Mouse (Mus musculus): ENCODE measurements around the gene Lhx4.

Lhx4 gene

DNA sequence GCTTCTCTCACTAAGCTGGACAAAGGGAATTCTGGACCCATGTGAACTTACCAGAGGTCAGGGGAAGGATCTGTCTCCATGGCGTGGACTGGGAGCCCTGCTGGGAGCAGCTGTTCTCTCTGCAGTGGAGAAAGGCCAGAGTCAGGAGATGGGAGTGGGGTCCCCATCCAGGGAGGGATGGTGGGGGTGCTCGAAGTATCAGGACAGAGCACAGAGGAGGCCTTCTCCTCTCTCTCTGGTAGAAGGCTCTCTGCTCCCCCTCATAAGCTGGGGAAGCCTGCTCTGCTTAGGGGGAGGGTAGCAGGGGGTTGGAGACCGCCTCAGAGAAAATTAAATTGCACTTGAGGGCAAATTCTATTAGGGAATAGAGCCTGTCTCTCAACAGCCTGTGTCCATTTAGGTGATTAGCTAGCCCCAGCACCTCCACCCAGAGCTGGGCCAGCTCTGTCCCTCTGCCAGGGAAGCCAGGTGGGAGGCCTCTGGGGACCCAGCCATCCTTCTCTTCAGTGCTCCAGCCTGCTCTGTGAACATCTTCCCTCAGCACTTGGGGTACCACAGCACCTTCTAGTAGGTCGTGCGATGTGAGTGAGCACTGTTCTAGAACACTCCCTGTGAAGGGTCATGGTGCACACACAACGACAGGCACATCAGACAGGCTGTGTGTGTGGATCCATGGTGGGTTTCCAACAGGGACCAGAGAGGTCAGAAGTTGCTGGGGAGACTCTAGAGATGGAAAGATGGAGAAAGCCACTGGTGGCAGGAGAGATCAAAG lies at the start of gene Lhx4:
TSS of gene Lhx4 (minus strand) at position 201 of the 772 bp plus-strand sequence.
- ATAC-seq (ENCODE audit: low TSS enrichment): no peak

DNA sequence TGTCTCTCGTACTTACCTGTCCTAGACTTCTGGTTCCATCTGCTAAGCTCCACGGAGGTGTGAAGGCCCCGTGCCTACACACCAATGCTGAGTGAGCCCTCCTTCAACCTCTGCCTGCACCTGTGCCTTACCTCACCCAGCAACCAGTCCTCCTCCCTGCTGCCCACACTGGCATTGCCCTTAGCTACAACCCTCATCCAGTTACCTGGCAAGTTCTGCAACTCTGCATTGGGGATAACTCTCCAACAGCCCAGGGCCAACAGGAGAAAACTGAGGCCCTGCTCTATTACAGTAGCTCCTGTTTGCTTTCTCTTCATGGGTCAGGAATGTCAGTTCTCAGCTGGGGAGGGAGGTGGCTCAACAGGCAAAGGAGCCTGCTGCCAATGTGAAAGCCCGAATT lies 46.5 kb upstream of the Lhx4 start:
- no peak for ATAC-seq (ENCODE audit: low TSS enrichment)

DNA sequence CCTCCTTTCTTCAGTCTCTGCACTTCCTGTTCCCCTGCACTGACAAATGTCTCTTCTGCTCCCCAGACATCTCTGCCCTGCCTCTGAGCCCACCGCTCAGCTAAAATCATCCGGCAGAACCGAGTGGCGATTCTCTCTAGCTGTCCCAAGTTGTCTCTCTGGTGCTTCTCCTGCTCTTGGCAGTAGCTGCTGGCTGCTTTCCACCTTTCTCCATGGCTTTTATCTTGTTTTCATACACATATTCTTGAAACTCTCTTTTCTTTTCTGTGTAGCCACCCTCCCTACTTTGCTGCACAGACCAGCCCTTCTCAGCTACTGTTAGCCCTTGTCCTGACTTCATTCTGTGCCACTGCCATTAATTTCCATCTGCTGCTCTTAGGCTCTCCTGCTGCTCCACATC lies 45.9 kb upstream of the Lhx4 start:
- no peak for ATAC-seq (ENCODE audit: low TSS enrichment)

DNA sequence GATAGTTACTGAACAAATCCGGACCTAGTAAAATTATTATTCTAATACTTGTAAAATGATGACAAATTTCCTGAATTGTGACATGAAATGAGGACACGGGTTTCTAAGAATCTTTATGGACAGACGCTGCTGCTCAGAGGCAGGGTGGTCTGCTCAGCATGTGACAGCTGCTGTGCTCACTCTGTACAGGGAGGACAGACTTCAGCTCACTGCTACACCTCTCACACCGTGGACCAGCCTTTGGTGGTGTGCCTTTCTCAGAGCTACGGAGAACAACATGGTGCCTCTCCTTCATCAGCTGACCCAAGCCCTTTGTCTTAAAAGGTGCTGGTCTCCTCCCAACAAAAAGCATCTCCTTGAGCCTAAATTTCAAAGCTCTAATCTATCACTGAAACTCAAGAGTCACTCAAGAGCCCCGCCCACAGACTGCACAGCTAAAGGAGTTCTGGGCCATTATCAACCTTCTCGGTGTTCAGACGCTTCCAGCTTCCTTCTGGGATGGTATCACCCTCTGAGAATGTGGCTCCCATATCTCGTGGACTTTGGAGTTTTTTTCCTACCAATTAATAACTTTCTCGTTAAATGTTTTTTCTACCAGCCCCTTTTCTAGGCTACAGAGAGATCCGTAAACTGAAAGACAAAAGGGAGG lies 45.4 kb upstream of the Lhx4 start:
- no peak for ATAC-seq (ENCODE audit: low TSS enrichment)

DNA sequence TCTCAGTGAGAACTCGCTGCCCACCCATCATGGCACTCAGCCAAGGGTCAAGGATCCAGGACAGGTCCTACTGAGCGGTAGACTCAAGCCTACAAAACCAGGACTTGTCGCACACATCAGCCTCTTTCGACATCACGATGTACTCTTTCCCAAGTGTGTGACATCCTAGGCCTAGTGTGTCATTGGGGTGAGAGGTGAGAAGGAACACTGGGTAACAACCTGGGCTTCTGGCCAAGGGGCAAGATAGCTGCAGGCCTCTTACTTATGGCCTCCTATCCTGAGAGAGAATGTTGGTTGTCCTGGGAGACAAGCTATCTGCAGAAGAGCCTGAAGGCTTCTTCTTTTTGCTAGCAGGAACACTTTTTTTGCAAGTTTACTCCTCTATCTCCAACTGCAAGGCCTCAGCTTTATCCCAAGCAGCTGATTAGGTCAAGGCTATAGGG lies 44.3 kb upstream of the Lhx4 start:
- no peak for ATAC-seq (ENCODE audit: low TSS enrichment)

DNA sequence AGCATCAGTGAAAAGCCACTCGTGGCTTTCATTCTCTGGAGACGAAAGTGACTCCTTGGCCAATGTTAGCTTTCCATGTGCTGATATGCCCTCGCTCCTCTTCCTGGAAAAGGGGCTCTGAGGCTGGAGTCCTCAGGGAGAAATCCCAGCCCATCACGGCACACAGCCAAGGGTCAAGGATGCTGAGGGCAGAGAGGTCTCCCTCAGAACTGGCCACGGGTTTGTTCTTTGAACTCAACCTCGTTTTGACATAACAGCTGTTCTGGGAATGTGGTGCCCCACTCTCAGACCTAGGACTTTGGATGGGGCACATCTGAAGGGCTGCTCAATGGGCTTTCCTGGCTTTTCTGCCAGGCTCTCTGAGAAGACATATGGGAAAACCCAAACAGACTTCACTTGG lies 43.4 kb upstream of the Lhx4 start:
- ATAC-seq (ENCODE audit: low TSS enrichment): no peak

DNA sequence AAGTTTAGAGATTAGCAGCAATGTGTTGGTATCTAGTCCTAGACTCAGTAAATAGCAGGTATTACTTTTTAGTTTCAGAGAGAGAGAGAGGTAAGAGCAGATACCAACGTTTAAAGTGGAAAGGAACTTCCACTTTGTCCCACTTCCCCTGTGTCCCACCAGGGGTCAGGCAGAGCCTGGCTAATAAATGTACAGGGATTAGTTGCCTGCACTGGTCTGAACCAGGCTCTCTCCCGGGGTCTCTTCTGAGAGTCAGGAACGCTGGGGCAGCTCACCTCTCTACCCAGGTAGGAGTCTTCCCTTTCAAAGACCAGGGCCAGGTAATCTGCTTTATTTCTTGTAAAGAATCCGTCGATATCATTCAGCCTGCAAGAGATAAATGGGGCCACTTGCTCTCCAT lies 40.4 kb upstream of the Lhx4 start:
- ATAC-seq (ENCODE audit: low TSS enrichment): no peak

DNA sequence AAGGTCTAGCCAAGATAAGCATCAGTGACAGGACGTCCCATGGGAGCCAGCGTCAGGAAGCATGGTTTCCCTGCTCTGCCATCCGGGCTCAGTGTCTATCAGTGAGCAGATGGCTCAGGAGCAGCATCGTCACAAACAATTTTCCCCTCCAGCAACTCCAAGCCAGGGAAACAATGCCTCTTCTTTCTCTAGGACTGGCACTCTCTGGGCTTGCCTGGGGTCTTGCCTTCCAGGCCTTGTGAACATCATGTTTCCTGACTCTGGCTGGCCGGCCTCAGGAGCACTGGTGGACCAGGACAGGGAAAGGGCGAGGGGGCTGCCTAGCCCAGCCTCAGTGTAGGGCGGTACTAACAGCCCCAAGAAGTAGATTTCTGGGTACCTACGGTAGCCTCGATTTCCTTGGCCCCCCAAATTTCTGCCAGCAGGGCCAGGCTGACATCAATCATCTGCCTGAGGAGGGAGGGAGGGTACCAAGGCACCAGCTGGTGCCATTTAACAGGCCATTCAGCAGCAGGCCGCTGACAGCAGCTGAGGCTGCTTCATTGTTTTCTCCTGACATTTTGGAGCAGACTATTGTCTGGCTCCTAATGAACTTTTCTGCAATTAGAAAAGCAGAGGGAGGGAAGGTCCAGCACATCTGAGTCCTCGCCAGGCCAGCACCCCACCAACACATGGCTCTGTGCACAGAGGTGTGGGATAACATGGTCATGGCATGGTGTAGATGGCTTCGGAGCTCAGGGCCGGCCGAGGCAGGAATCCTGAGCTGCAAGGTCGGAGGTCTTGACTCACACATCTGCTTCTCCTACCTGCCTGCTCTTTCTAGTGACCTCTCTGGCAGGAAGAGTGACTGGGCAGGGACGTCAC lies 38.9 kb upstream of the Lhx4 start:
- ATAC-seq (ENCODE audit: low TSS enrichment): 0 out of 2 replicates have a peak, but pooled peaks have one; percentile 8

DNA sequence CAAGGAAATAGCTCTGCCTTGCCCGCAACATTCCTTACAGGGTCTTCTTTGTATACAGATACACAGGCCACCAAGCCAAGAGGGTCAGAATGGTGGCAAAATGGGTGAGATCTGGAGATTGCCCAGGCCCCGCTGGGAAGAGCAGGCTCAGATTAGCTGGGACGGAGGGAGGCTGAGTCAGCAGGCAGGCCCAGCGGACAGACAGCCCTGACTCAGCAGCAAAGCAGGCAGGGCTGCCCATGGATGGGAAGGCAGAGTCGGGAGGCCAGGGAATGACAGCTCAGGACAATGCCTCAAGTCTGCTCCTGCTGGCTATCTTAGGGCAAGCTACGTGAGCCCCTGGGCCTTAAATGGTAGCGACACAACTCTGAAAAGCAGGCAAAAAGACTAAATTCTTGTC lies 34.4 kb upstream of the Lhx4 start:
- ATAC-seq (ENCODE audit: low TSS enrichment): peak; percentile 45; the same call in 1 of the 2 replicates

DNA sequence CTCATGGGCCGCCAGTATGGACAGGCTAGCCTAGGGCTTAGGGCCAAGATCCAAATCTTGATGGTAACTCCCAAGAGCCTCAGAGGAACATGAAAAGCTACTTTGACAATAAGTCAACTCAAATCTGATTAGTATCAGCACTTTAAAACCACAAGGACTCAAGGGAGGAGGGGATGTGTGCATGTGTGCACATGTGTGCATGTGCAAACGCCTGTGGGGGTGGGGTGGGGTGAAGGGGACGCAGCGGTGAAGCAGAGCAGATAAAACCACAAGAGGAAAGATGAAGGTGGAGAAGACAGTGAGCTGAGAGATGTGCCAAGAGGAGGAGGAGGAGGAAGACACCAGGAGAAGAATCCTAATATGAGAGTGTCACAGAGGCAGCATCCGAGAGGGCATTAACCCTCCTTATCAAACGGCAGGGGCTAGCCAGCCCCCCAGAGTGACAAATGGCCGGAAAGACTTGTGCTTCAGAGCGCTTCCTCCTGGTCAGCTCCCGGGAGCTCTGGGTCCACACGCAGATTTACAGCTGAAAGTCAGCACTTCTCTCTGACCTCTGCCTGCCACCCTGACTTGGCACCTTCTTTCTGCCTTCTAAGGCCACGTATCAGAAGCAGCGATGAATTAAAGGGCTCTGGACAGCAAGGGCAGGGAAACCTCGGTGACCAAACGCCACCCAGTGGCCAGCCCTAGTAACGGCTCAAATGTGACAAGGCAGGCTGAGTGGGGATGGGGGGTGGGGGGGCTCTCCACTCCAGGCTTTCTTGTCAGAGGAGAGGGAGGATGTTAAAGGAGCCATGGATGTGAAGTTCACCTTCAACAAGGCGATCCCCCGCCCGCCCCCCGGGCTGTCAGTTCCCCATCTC lies 33.1 kb upstream of the Lhx4 start:
- ATAC-seq (ENCODE audit: low TSS enrichment): peak; percentile 62

DNA sequence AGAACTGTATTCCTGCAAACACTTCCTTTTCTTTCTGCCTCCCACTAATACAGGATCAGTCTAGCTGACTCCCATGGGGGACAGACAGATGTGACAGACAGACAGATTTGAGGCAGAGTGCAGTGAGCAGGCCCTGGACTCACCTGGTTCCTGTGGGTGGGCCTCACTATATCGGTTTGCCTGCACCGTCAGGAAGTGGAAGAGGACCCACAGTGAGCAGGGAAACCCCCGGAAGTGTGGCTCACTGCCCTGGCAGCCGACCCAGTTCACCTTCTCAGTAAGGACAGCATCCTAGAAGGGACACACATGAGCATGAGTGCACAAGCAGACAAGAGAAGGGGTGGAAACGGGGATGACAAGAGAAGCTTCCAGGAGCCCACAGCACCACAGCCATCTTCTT lies 30.9 kb upstream of the Lhx4 start:
- no peak for ATAC-seq (ENCODE audit: low TSS enrichment)

DNA sequence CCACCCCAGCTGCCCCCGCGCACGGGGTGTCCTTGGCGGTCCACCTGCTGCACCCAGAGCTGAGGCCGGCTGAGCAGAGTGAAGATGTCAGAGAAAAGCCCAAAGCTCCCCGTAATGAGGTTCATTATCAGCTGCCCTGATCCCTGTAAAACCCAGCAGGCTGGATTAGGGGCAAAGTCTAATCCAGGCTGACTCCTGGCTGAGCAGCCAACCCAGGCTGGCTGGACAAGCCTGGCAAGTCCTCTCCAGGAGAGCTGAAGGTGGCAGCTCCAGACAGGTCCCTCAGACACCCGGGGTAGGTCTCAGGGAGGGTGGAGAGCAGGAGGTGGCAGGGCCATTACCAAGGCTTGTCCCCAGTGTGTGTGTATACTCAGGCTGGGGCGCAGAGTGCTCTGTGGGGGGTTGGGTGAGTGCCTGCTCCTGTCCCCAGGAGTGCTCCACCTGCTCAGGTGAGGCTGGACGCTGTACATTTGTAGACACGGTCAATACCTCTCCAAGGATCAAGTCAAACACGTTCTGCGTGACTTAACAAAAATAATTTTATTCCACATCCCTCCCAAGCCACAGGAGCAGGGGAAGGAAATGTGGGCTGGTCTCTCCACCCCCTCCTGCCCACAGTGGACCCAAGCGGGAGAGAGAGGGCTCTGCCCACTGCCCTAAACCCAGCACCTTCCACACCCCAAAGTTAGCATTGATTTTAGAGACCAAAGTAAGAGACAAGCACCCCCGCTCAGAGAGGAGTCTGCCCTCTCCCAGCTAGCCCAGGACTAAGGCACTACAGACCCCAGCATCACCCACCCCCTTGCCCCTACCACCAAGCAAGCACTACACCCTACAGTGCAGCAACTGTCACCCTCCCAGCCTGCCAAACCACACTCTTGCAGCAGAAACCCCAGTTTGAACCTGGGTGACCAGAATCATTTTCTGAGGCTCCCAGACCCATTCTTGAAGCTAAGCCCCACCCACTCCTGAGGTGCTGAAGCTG lies 26.4 kb upstream of the Lhx4 start:
- ATAC-seq (ENCODE audit: low TSS enrichment): no peak

DNA sequence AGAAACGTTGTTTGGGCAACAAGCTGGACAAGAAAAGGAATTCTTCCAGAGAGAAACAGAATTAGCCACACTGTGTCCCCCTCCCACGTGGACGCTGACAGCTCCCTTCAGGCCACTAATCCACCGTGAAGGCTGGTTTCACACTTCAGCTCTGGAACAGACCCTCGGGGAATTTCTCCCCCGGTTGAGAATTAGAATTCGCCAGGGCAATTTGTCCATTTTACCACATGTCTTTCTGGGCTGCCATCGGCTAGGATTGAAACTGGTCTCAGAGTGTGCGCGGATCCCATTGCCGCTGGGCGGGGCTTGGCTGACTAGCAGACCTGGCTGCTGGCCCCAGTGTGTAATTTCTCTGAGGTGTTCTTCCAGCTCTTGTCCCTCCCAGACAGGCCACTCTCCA lies 7.7 kb upstream of the Lhx4 start:
- ATAC-seq (ENCODE audit: low TSS enrichment): no peak

DNA sequence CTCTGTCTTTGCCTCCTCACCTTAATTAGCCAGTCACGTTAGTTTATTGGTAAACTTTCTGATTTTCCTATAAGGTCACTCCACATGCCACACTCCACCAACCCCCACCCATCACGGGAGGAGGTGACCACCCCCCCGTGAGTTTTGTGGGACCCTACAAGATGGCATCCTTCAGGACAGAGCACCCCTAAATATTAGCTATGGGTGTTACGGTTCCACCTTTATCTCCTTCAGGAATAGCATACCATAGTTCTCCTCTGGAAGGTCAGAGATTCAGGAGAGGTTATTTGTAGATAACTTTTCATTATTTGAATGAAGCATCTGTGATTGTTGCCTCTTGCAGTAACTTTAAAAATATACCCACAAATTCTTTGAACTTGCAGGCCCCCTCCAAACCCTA lies 7.2 kb upstream of the Lhx4 start:
- ATAC-seq (ENCODE audit: low TSS enrichment): no peak

DNA sequence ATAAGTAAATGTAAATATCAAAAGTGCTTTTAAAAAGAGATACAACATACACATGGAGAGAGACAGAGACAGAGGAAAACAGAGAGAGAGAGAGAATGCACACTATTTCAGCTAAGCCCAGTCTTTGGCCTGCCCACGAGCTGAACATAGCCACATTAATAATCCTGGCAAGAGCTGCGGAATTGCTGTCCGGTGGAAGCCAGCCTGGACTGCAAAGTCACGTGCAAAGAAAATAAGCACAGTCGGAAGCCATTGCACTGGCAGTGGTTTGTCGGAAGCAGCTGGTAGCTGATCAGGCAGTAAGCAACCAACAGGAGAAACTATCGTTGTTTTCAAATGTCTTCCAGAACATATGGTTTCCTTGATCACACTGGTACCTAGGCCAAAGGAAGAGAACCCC lies 6.1 kb upstream of the Lhx4 start:
- ATAC-seq (ENCODE audit: low TSS enrichment): no peak

DNA sequence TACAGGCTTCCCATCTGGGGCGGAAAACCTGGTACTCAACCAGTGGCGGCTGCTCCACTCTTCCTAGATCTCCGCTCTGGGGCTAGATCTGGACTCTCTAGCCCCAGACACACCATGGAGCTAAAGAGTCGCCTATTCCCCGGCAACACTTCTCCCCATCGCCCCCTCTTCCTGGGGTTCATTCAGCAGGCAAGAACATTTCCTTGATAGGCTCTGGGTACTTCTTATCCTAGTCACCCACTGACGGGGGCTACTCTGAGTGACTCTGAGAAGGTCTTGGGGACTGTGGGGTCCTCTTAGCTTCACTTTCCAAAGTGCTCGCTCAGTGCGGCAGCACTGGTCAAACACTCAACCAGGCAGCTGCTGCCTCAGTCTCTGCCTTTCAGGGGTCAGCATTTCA lies 1.9 kb upstream of the Lhx4 start:
- no peak for ATAC-seq (ENCODE audit: low TSS enrichment)

DNA sequence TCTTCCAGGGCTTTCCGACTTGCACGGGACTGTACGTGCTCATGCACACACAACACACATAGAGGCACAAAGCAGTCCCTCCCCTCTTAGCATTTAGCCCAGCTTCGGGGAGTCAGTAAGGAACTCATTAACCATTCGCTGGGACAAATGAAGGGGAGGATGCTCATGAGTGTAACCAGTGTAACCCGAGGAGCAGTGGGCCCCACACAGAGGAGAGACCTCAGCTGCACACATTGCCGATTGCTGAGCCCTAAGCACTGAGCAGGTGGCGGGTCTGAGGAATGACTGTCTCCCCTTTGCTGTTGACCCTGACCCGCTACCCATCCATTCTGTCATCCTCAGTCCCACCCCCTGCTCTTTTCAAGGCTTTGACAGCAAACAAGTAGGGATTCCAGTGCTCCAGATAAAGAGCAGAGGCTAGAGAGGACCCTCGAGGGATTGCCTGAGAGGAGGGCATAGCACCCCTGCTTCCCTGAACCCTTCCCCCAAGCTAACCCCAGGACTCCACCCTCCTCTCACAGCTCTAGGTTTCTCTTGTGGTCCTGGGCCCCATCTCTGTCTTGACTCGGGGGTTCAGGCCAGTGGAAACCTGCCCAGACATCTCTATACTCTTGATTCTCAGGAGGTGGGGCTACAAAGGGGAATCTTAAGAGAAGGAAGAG lies 836 bp downstream of the Lhx4 start:
- ATAC-seq (ENCODE audit: low TSS enrichment): no peak

DNA sequence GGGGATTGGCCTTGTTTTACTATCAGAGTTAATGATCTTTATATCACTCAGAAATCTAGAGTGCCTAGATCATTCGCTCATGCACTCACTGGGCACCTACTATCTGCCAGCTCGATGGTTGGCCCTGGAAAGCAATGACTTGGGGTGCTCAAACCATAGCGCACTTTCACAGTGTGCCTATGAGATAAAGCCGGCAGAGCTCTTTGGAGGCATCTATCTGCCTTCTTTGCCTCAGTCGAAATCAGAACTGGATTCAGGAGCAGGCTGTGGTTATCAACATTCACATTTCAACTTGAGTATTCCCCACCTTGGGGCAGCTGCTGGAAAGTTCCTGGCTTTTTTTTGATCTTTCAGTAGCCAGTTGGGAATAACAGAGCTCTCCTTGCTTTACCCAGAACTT lies 3.6 kb downstream of the Lhx4 start:
- ATAC-seq (ENCODE audit: low TSS enrichment): no peak

DNA sequence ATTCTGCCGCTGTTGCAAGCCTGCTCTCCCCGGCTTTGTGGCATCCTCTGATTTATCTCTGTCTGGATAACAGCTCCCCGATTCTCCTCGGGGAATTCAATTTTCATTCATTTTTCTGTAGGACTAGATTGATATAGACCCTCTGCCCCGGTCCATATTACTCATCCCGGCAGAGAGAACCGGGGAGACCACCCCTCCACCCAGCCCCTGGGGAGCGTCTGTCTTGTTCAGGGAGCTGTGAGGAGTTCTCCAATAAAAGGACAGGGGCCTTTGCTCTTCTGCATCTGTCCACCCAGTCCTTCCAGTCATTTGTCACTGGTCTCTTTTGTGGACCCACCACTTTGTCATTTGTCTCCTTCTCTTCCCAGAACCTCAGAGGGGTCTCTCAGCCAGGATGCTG lies 4.5 kb downstream of the Lhx4 start:
- no peak for ATAC-seq (ENCODE audit: low TSS enrichment)

Measured in frontal cortex, adult (tissue).